In genomic region chr5:14162579-14162978, GRCm38 (mm10) we compare ENCODE assay signal across 1 mouse cellular context.
TF ChIP-seq lines count a peak whose summit lies in the region.

No protein-coding gene starts in this region.

TF ChIP-seq in MEL, 35 proteins besides CTCF, POLR2A, EP300 and RAD21 (continued from another document):
- TF ChIP-seq MYB (IDR thresholded peaks at IDR 0.05; ENCODE audit: low read depth, low read length) = no peak
- no peak for TF ChIP-seq GATA1 (IDR thresholded peaks at IDR 0.05; ENCODE audit: low read depth, low read length)
- TF ChIP-seq MYC (IDR thresholded peaks at IDR 0.05; ENCODE audit: low read depth, low read length) = no peak
- TF ChIP-seq ZC3H11A (IDR thresholded peaks at IDR 0.05; ENCODE audit: low read depth, low read length) = no peak
- TF ChIP-seq MEF2A (IDR thresholded peaks at IDR 0.05; ENCODE audit: extremely low read depth, insufficient replicate concordance, low read depth, low read length, poor library complexity, severe bottlenecking) = no peak
- no peak for TF ChIP-seq POLR2AphosphoS5 (IDR thresholded peaks at IDR 0.05; ENCODE audit: borderline replicate concordance, low read depth, low read length)
- no peak for TF ChIP-seq SMC3 (IDR thresholded peaks at IDR 0.05; ENCODE audit: low read depth, low read length)
- TF ChIP-seq BHLHE40 (IDR thresholded peaks at IDR 0.05; ENCODE audit: borderline replicate concordance, low read depth, low read length) = no peak
- no peak for TF ChIP-seq USF1 (IDR thresholded peaks at IDR 0.05; ENCODE audit: low read depth, low read length)
- TF ChIP-seq ZKSCAN1 (IDR thresholded peaks at IDR 0.05; ENCODE audit: low read depth, low read length) = no peak
- no peak for TF ChIP-seq USF2 (IDR thresholded peaks at IDR 0.05; ENCODE audit: borderline replicate concordance in 1 of 2, insufficient read depth in 1 of 2, low read depth in 1 of 2, low read length in 2 of 2)
